Mouse (Mus musculus) bone marrow, adult 2 months (tissue): ENCODE data around the gene 6030458C11Rik.

Experiments used
- CTCF ChIP-seq: fragments of 200-500 bp; IDR thresholded peaks from 2 replicates; pipeline ENCODE4 v1.5.1; 2011; ENCODE audit warnings: low read length, control low read depth; ENCODE audit not compliant: control insufficient read depth, insufficient read depth
- POLR2A ChIP-seq: fragments of 200-500 bp; IDR thresholded peaks from 2 replicates; pipeline ENCODE4 v1.6.1; 2011; ENCODE audit warnings: low read depth, mild to moderate bottlenecking, control low read depth, low read length, borderline replicate concordance; ENCODE audit not compliant: control insufficient read depth

DNA sequence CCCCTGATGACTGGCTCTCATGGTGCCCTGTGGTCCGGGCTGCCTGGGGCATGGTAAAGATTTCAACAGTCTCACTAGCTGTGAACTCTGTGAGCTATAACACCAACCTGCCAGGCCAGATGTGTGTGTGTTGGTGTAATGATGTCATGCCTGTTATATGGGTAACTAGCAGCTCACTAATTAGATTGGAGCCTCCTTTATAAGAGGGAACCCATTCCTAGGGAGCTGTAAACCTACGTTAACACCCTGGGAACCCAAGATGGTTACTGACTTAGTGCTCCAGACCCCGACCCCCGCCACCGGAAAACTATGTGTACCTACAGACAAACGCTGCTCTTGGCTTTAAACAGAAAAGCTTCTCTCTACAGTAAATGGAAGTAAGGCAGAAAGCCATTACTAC lies 43.2 kb downstream of the 6030458C11Rik start:
- TF ChIP-seq CTCF: no peak
- TF ChIP-seq POLR2A: no peak
